Comparison of ENCODE assay signal across 18 mouse cellular contexts in the genomic region with DNA sequence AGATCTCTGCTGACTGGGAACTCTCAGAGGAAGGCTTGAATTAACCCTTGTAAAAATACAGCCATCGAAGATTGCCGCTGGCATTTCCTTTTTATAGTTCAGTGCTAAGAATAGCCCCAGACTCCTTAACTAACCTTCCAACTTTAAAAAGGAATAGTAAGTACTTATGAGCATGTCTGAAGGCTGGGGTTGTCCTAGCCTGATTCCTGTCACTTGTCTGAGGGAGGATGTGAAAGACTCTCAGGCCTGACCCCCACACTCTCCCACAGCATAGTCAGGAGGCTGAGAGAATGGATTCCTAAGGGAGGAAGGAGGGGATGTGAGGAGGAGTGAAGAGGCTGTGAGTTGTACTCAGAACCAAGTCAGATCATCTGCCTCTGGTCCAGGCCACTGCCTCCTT. TPM values are rescaled to one million over a fixed set of nuclear protein-coding genes. Genes with fewer than 3 reads are reported as not detected.
DNase-seq lines count a peak whose midpoint lies in the region; ATAC-seq lines count a peak whose summit lies in the region.
"Had no signal": no experiment of that assay in that cellular context is flagged by ENCODE, and none has a peak within 500 bp of the region (broad histone marks: within the 10 kb centered on the region; RNA-seq: fewer than 3 reads in every experiment).

No protein-coding gene starts in this region.

- no peak for ATAC-seq in heart, embryonic 11.5 days (replicated peaks; ENCODE audit: insufficient number of reproducible peaks, low FRiP score, low TSS enrichment)
- ATAC-seq in kidney, embryonic 16.5 days (ENCODE audit: low FRiP score, low TSS enrichment), result peak; percentile 74; the same call in 1 of the 2 replicates
- ATAC-seq in neural tube, embryonic 13.5 days (ENCODE audit: low read depth), result no peak
- ATAC-seq in neural tube, embryonic 15.5 days (ENCODE audit: low FRiP score), result no peak
- ATAC-seq: intestine, embryonic 15.5 days; liver, postnatal 0 days had no signal

- 36% methylated on average over 2 of the region's 2 CpGs for WGBS in heart, embryonic 11.5 days (ENCODE audit: insufficient replicate concordance)
- 37% methylated on average over 2 of the region's 2 CpGs for WGBS in kidney, embryonic 16.5 days
- 67% methylated on average over 2 of the region's 2 CpGs for WGBS in neural tube, embryonic 13.5 days
- 69% methylated on average over 2 of the region's 2 CpGs for WGBS in neural tube, embryonic 15.5 days

- no peaks in the 10 kb centered on the region for H3K27me3 ChIP-seq in heart, embryonic 11.5 days (ENCODE audit: control insufficient read depth, insufficient read depth, low read length)
- no peaks in the 10 kb centered on the region for H3K27me3 ChIP-seq in kidney, embryonic 16.5 days (ENCODE audit: insufficient read depth, low read length)
- no peaks in the 10 kb centered on the region for H3K27me3 ChIP-seq in neural tube, embryonic 13.5 days
- no peaks in the 10 kb centered on the region for H3K27me3 ChIP-seq in neural tube, embryonic 15.5 days (replicated peaks)
- H3K27me3 ChIP-seq: embryonic facial prominence, embryonic 12.5 days; heart, embryonic 15.5 days; intestine, embryonic 15.5 days had no signal

- peaks cover 12% of the 10 kb centered on the region for H3K4me1 ChIP-seq in heart, embryonic 11.5 days (ENCODE audit: control insufficient read depth, insufficient read depth, low read length)
- peaks cover 26% of the 10 kb centered on the region for H3K4me1 ChIP-seq in kidney, embryonic 16.5 days (ENCODE audit: insufficient read depth, low read length)
- H3K4me1 ChIP-seq in neural tube, embryonic 13.5 days (replicated peaks), result peaks cover 16% of the 10 kb centered on the region
- H3K4me1 ChIP-seq in neural tube, embryonic 15.5 days, result peaks cover 9% of the 10 kb centered on the region; the same call in 1 of the 2 replicates
- H3K4me1 ChIP-seq: intestine, embryonic 15.5 days; megakaryocyte, embryonic 14.5 days had no signal

- H3K4me3 ChIP-seq in heart, embryonic 11.5 days (ENCODE audit: low read depth, low read length), result no peak overlapping the region
- H3K4me3 ChIP-seq in kidney, embryonic 16.5 days (ENCODE audit: low read length), result no peak overlapping the region
- H3K4me3 ChIP-seq in neural tube, embryonic 13.5 days, result no peak overlapping the region
- H3K4me3 ChIP-seq in neural tube, embryonic 15.5 days (replicated peaks), result no peak overlapping the region
- H3K4me3 ChIP-seq: embryonic facial prominence, embryonic 12.5 days; heart, embryonic 15.5 days; intestine, embryonic 15.5 days; megakaryocyte, embryonic 14.5 days had no signal

- H3K27ac ChIP-seq in heart, embryonic 11.5 days (ENCODE audit: low read depth, low read length), result peak overlapping the region; percentile 5; the same call in 1 of the 2 replicates
- H3K27ac ChIP-seq in kidney, embryonic 16.5 days (ENCODE audit: low read length), result peak overlapping the region; percentile 56
- H3K27ac ChIP-seq in neural tube, embryonic 13.5 days (replicated peaks), result 0 out of 2 replicates have a peak overlapping the region, but pooled peaks have one; percentile 23
- peak overlapping the region; percentile 45; the same call in 1 of the 2 replicates for H3K27ac ChIP-seq in neural tube, embryonic 15.5 days (replicated peaks)
- H3K27ac ChIP-seq: embryonic facial prominence, embryonic 12.5 days; heart, embryonic 15.5 days; hindbrain, embryonic 14.5 days; intestine, embryonic 15.5 days had no signal

- no peaks in the 10 kb centered on the region for H3K9me3 ChIP-seq in heart, embryonic 11.5 days (replicated peaks; ENCODE audit: control insufficient read depth, low read length)
- H3K9me3 ChIP-seq in kidney, embryonic 16.5 days (ENCODE audit: low read length), result no peaks in the 10 kb centered on the region
- H3K9me3 ChIP-seq in neural tube, embryonic 13.5 days, result no peaks in the 10 kb centered on the region
- H3K9me3 ChIP-seq in neural tube, embryonic 15.5 days (replicated peaks), result no peaks in the 10 kb centered on the region
- H3K9me3 ChIP-seq: embryonic facial prominence, embryonic 12.5 days; heart, embryonic 15.5 days; intestine, embryonic 15.5 days had no signal

- H3K36me3 ChIP-seq in heart, embryonic 11.5 days (ENCODE audit: control insufficient read depth, insufficient read depth, low read length), result no peaks in the 10 kb centered on the region
- no peaks in the 10 kb centered on the region for H3K36me3 ChIP-seq in kidney, embryonic 16.5 days (ENCODE audit: insufficient read depth, low read length)
- no peaks in the 10 kb centered on the region for H3K36me3 ChIP-seq in neural tube, embryonic 13.5 days
- H3K36me3 ChIP-seq in neural tube, embryonic 15.5 days, result no peaks in the 10 kb centered on the region
- H3K36me3 ChIP-seq: embryonic facial prominence, embryonic 12.5 days; heart, embryonic 15.5 days; intestine, embryonic 15.5 days had no signal

- no peak overlapping the region for H3K9ac ChIP-seq in heart, embryonic 11.5 days (ENCODE audit: low read depth, low read length)
- no peak overlapping the region for H3K9ac ChIP-seq in kidney, embryonic 16.5 days (replicated peaks; ENCODE audit: low read length)
- H3K9ac ChIP-seq in neural tube, embryonic 13.5 days, result no peak overlapping the region
- no peak overlapping the region for H3K9ac ChIP-seq in neural tube, embryonic 15.5 days (replicated peaks)
- H3K9ac ChIP-seq: embryonic facial prominence, embryonic 12.5 days; heart, embryonic 15.5 days; hindbrain, embryonic 14.5 days; intestine, embryonic 15.5 days; liver, postnatal 0 days had no signal

- DNase-seq in heart, adult 9 months (ENCODE audit: low spot score in 2 of 2), result no peak
- no peak for DNase-seq in kidney, adult 11 months
- no peak for DNase-seq in neural tube, embryonic 10.5 days (ENCODE audit: extremely low spot score, low spot score)
- DNase-seq: adrenal gland, postnatal 14 days; cerebellum, adult 2 months; gastrocnemius, postnatal 10 days; liver, postnatal 0 days; lung, postnatal 14 days; thymus, adult 2 months had no signal

- peak overlapping the region; percentile 24 for H3K4me2 ChIP-seq in heart, embryonic 11.5 days
- no peak overlapping the region for H3K4me2 ChIP-seq in kidney, embryonic 16.5 days (replicated peaks; ENCODE audit: low read depth, low read length)
- no peak overlapping the region for H3K4me2 ChIP-seq in neural tube, embryonic 13.5 days
- no peak overlapping the region for H3K4me2 ChIP-seq in neural tube, embryonic 15.5 days
- H3K4me2 ChIP-seq: embryonic facial prominence, embryonic 12.5 days; heart, embryonic 15.5 days; hindbrain, embryonic 14.5 days; intestine, embryonic 15.5 days had no signal

RNA-seq across cellular contexts. Expression of a gene that starts 22.6 kb away (rescaled TPM):
- 2.4 and 9.0 TPM in 2 replicates for polyA plus RNA-seq in heart, embryonic 11.5 days (2014; fragmentation: Nextera tagmentation; extraction: Ambion mirVana)
- 3.4 and 11.5 TPM in 2 replicates for polyA plus RNA-seq in kidney, embryonic 16.5 days (2015; fragmentation: Nextera tagmentation; extraction: Ambion mirVana)
- polyA plus RNA-seq in neural tube, embryonic 13.5 days (2015; fragmentation: Nextera tagmentation; extraction: Ambion mirVana), result 6.6 and 7.2 TPM in 2 replicates
- polyA plus RNA-seq in neural tube, embryonic 15.5 days (2015; fragmentation: Nextera tagmentation; extraction: Ambion mirVana), result 4.5 and 6.6 TPM in 2 replicates

RNA-seq across cellular contexts. Expression of a gene that starts 26.3 kb away (rescaled TPM):
- polyA plus RNA-seq in heart, embryonic 11.5 days (2014; fragmentation: Nextera tagmentation; extraction: Ambion mirVana), result 24.4 and 31.7 TPM in 2 replicates
- 16.5 and 18.0 TPM in 2 replicates for polyA plus RNA-seq in kidney, embryonic 16.5 days (2015; fragmentation: Nextera tagmentation; extraction: Ambion mirVana)
- 19.2 and 19.8 TPM in 2 replicates for polyA plus RNA-seq in neural tube, embryonic 13.5 days (2015; fragmentation: Nextera tagmentation; extraction: Ambion mirVana)
- 13.7 and 16.8 TPM in 2 replicates for polyA plus RNA-seq in neural tube, embryonic 15.5 days (2015; fragmentation: Nextera tagmentation; extraction: Ambion mirVana)

RNA-seq across cellular contexts. Expression of a gene that starts 49.4 kb away (rescaled TPM):
- polyA plus RNA-seq in heart, embryonic 11.5 days (2014; fragmentation: Nextera tagmentation; extraction: Ambion mirVana), result 0.07 and 0.40 TPM in 2 replicates
- polyA plus RNA-seq in kidney, embryonic 16.5 days (2015; fragmentation: Nextera tagmentation; extraction: Ambion mirVana), result 0.13 and 0.16 TPM in 2 replicates
- polyA plus RNA-seq in neural tube, embryonic 13.5 days (2015; fragmentation: Nextera tagmentation; extraction: Ambion mirVana), result 0.12 and 0.14 TPM in 2 replicates
- 0.12 and 0.27 TPM in 2 replicates for polyA plus RNA-seq in neural tube, embryonic 15.5 days (2015; fragmentation: Nextera tagmentation; extraction: Ambion mirVana)

Comparison
In these comparisons a context has a peak if more than half of its experiments do, and no peak if none do; other contexts are left out.
1. H3K27ac ChIP-seq: peak in every context shown above with its lines; median percentile 56 in kidney, embryonic 16.5 days; 45 in neural tube, embryonic 15.5 days; 23 in neural tube, embryonic 13.5 days; 5 in heart, embryonic 11.5 days.